Mouse (Mus musculus): ENCODE data around the gene Wee1. TPM values are rescaled to one million over a fixed set of nuclear protein-coding genes. Genes with fewer than 3 reads are reported as not detected.

The Wee1 gene
- polyA plus RNA-seq, 1 experiment: 16.9 TPM

- TF ChIP-seq CTCF (IDR thresholded peaks at IDR 0.05; ENCODE audit: borderline replicate concordance, insufficient read depth, low read depth, low read length): no peak
- no peak for TF ChIP-seq POLR2A (IDR thresholded peaks at IDR 0.05; ENCODE audit: borderline replicate concordance, insufficient read depth, low read length)
- 92% methylated on average over 7 of the region's 7 CpGs for WGBS
- H3K27me3 ChIP-seq (ENCODE audit: control insufficient read depth, insufficient read depth, low read length): no peaks in the 10 kb centered on the region
- H3K4me1 ChIP-seq (ENCODE audit: control insufficient read depth, insufficient read depth, low read length): no peaks in the 10 kb centered on the region
- no peak overlapping the region for H3K4me3 ChIP-seq (replicated peaks; ENCODE audit: insufficient read depth, low read depth, low read length)
- no peak overlapping the region for H3K27ac ChIP-seq (ENCODE audit: insufficient read depth, low read length)
- no peak for DNase-seq
Measured at GRCm38 (mm10) chr7:110179208-110179607, 57.4 kb downstream of the Wee1 start.

- H3K27me3 ChIP-seq (ENCODE audit: control insufficient read depth, insufficient read depth, low read length): no peaks in the 10 kb centered on the region
- H3K4me3 ChIP-seq (replicated peaks; ENCODE audit: insufficient read depth, low read depth, low read length): no peak overlapping the region
- H3K27ac ChIP-seq (ENCODE audit: insufficient read depth, low read length): no peak overlapping the region
- DNase-seq: no peak
- no peaks in the 10 kb centered on the region for H3K4me1 ChIP-seq (ENCODE audit: control insufficient read depth, insufficient read depth, low read length)
- no peak for TF ChIP-seq CTCF (IDR thresholded peaks at IDR 0.05; ENCODE audit: borderline replicate concordance, insufficient read depth, low read depth, low read length)
- no peak for TF ChIP-seq POLR2A (IDR thresholded peaks at IDR 0.05; ENCODE audit: borderline replicate concordance, insufficient read depth, low read length)
Measured at GRCm38 (mm10) chr7:110180613-110181012, 58.8 kb downstream of the Wee1 start.

GRCm38 (mm10) chr7:110181446-110181845, 59.6 kb downstream of the Wee1 start:
- Histone ChIP-seq H3K4me3 (replicated peaks; ENCODE audit: insufficient read depth, low read depth, low read length) (no peak overlapping the region), H3K27me3 (ENCODE audit: control insufficient read depth, insufficient read depth, low read length) (no peaks in the 10 kb centered on the region), H3K4me1 (ENCODE audit: control insufficient read depth, insufficient read depth, low read length) (no peaks in the 10 kb centered on the region), H3K27ac (ENCODE audit: insufficient read depth, low read length) (no peak overlapping the region)
- DNase-seq: no peak
- 70% methylated on average over 8 of the region's 8 CpGs for WGBS
- TF ChIP-seq CTCF (IDR thresholded peaks at IDR 0.05; ENCODE audit: borderline replicate concordance, insufficient read depth, low read depth, low read length) (no peak), POLR2A (IDR thresholded peaks at IDR 0.05; ENCODE audit: borderline replicate concordance, insufficient read depth, low read length) (no peak)

- no peak for DNase-seq
- Histone ChIP-seq H3K4me1 (ENCODE audit: control insufficient read depth, insufficient read depth, low read length) (no peaks in the 10 kb centered on the region), H3K27me3 (ENCODE audit: control insufficient read depth, insufficient read depth, low read length) (no peaks in the 10 kb centered on the region), H3K27ac (ENCODE audit: insufficient read depth, low read length) (no peak overlapping the region), H3K4me3 (replicated peaks; ENCODE audit: insufficient read depth, low read depth, low read length) (no peak overlapping the region)
- TF ChIP-seq CTCF (IDR thresholded peaks at IDR 0.05; ENCODE audit: borderline replicate concordance, insufficient read depth, low read depth, low read length): no peak
- 86% methylated on average over 3 of the region's 3 CpGs for WGBS
Measured at GRCm38 (mm10) chr7:110184608-110185007, 62.8 kb downstream of the Wee1 start.

GRCm38 (mm10) chr7:110189951-110190350, 68.1 kb downstream of the Wee1 start:
- no peaks in the 10 kb centered on the region for H3K27me3 ChIP-seq (ENCODE audit: control insufficient read depth, insufficient read depth, low read length)
- no peaks in the 10 kb centered on the region for H3K4me1 ChIP-seq (ENCODE audit: control insufficient read depth, insufficient read depth, low read length)
- TF ChIP-seq POLR2A (IDR thresholded peaks at IDR 0.05; ENCODE audit: borderline replicate concordance, insufficient read depth, low read length) (no peak), CTCF (IDR thresholded peaks at IDR 0.05; ENCODE audit: borderline replicate concordance, insufficient read depth, low read depth, low read length) (no peak)
- DNase-seq: no peak
- 70% methylated on average over 7 of the region's 7 CpGs for WGBS
- H3K4me3 ChIP-seq (replicated peaks; ENCODE audit: insufficient read depth, low read depth, low read length): no peak overlapping the region
- no peak overlapping the region for H3K27ac ChIP-seq (ENCODE audit: insufficient read depth, low read length)

Other genes with a start within 250 kb of the Wee1 start
- 270 TPM in 2 replicates for gene Dennd5a, start 161.6 kb upstream of the Wee1 start, polyA plus RNA-seq (2012; rRNA removed)
- 61.8 and 66.0 TPM in 2 replicates for gene Tmem41b, start 135.1 kb upstream of the Wee1 start, polyA plus RNA-seq (2012; rRNA removed)
- 46.5 and 50.8 TPM in 2 replicates for gene Ipo7, start 103.8 kb upstream of the Wee1 start, polyA plus RNA-seq (2012; rRNA removed)
- 16.0 and 16.7 TPM in 2 replicates for gene Zfp143, start 60.8 kb upstream of the Wee1 start, polyA plus RNA-seq (2012; rRNA removed)
- gene Swap70, start 99.7 kb downstream of the Wee1 start, polyA plus RNA-seq (2012; rRNA removed): 5.2 and 5.4 TPM in 2 replicates

Measured in cerebellum, adult 2 months (tissue).